Mouse (Mus musculus): ENCODE results near the gene Spp1. TPM values are rescaled to one million over a fixed set of nuclear protein-coding genes. Genes with fewer than 3 reads are reported as not detected.

Gene Spp1
- total and polyA plus RNA-seq, 3 experiments, result 0.35 to 0.77 TPM; not detected in 1

GRCm38 (mm10) chr5:104459706-104460455 is 25.0 kb downstream of the Spp1 start:
- Histone ChIP-seq H3K9ac (ENCODE audit: control insufficient read depth, low read depth, low read length, poor library complexity, severe bottlenecking) (no peak overlapping the region), H3K79me2 (ENCODE audit: control insufficient read depth, insufficient read depth, low read length, poor library complexity) (no peaks in the 10 kb centered on the region), H3K4me1 (ENCODE audit: control insufficient read depth in 1 of 2, insufficient read depth in 2 of 2, low read length in 2 of 2) (no peaks in the 10 kb centered on the region), H3K36me3 (ENCODE audit: control insufficient read depth in 1 of 2, insufficient read depth in 2 of 2, low read length in 2 of 2) (no peaks in the 10 kb centered on the region), H3K27me3 (ENCODE audit: control insufficient read depth in 1 of 2, insufficient read depth in 2 of 2, low read length in 2 of 2) (no peaks in the 10 kb centered on the region; a peak in 1 of 4 replicates), H3K4me3 (ENCODE audit: control insufficient read depth in 1 of 2, insufficient read depth in 1 of 2, low read depth in 2 of 2, low read length in 2 of 2) (no peak overlapping the region), H3K9me3 (replicated peaks; ENCODE audit: insufficient read depth, low read length) (no peaks in the 10 kb centered on the region), H3K27ac (ENCODE audit: control insufficient read depth, low read depth, low read length) (no peak overlapping the region)
- TF ChIP-seq CTCF (IDR thresholded peaks at IDR 0.05 in 2 of 3, conservative IDR thresholded peaks at IDR 0.05 in 1 of 3; ENCODE audit: control insufficient read depth in 1 of 3, insufficient read depth in 1 of 3, low read depth in 2 of 3, low read length in 3 of 3, poor library complexity in 1 of 3, severe bottlenecking in 1 of 3), result no peak
- no peak for TF ChIP-seq TBP (IDR thresholded peaks at IDR 0.05; ENCODE audit: low read depth, low read length)
- TF ChIP-seq RCOR1 (IDR thresholded peaks at IDR 0.05; ENCODE audit: low read depth, low read length), result no peak
- no peak for DNase-seq (ENCODE audit: low read depth, low spot score)

GRCm38 (mm10) chr5:104460456-104460838 is 25.5 kb downstream of the Spp1 start:
- H3K4me1 ChIP-seq (ENCODE audit: control insufficient read depth in 1 of 2, insufficient read depth in 2 of 2, low read length in 2 of 2), result no peaks in the 10 kb centered on the region
- H3K27me3 ChIP-seq (ENCODE audit: control insufficient read depth in 1 of 2, insufficient read depth in 2 of 2, low read length in 2 of 2), result no peaks in the 10 kb centered on the region; a peak in 1 of 4 replicates
- no peak overlapping the region for H3K4me3 ChIP-seq (ENCODE audit: control insufficient read depth in 1 of 2, insufficient read depth in 1 of 2, low read depth in 2 of 2, low read length in 2 of 2)
- H3K9me3 ChIP-seq (replicated peaks; ENCODE audit: insufficient read depth, low read length), result no peaks in the 10 kb centered on the region
- no peak for DNase-seq (ENCODE audit: low read depth, low spot score)
- TF ChIP-seq RCOR1 (IDR thresholded peaks at IDR 0.05; ENCODE audit: low read depth, low read length), result no peak
- TF ChIP-seq ZNF384 (IDR thresholded peaks at IDR 0.05; ENCODE audit: low read depth, low read length), result no peak
- no peak for TF ChIP-seq ZMIZ1 (IDR thresholded peaks at IDR 0.05; ENCODE audit: low read depth, low read length)
- TF ChIP-seq SIN3A (IDR thresholded peaks at IDR 0.05; ENCODE audit: low read length), result no peak
- TF ChIP-seq GATA1 (IDR thresholded peaks at IDR 0.05; ENCODE audit: low read depth, low read length), result no peak
- no peak for TF ChIP-seq MYC (IDR thresholded peaks at IDR 0.05; ENCODE audit: low read depth, low read length)
- TF ChIP-seq MXI1 (IDR thresholded peaks at IDR 0.05; ENCODE audit: low read depth, low read length), result no peak
- TF ChIP-seq MAFK (IDR thresholded peaks at IDR 0.05; ENCODE audit: borderline replicate concordance, low read depth, low read length), result no peak
- TF ChIP-seq JUND (IDR thresholded peaks at IDR 0.05; ENCODE audit: low read depth, low read length), result no peak
- TF ChIP-seq ZKSCAN1 (IDR thresholded peaks at IDR 0.05; ENCODE audit: low read depth, low read length), result no peak
- no peak for TF ChIP-seq CHD1 (IDR thresholded peaks at IDR 0.05; ENCODE audit: low read depth, low read length)
- H3K27ac ChIP-seq (ENCODE audit: control insufficient read depth, low read depth, low read length), result no peak overlapping the region
- H3K36me3 ChIP-seq (ENCODE audit: control insufficient read depth in 1 of 2, insufficient read depth in 2 of 2, low read length in 2 of 2), result no peaks in the 10 kb centered on the region
- H3K9ac ChIP-seq (ENCODE audit: control insufficient read depth, low read depth, low read length, poor library complexity, severe bottlenecking), result no peak overlapping the region
- H3K79me2 ChIP-seq (ENCODE audit: control insufficient read depth, insufficient read depth, low read length, poor library complexity), result no peaks in the 10 kb centered on the region

DNA sequence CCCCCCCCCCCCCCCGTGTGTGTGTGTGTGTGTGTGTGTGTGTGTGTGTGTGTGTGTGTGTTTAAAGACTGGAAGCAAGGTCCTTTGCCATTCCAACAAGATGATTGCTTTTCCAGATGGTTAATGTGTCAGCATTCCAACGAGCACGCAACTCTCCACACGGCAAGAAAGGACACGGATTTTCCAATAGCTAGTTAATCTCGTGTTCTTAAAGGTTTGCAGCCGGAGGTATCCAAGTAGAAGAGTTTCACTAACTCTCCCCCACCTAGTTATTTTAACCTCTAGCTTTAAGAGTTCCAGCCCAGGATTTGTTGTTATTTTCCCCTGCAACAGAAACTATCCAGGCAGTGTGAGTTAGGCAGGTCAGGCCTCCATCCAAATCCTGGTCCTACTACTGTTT is 25.9 kb downstream of the Spp1 start:
- Histone ChIP-seq H3K27me3 (ENCODE audit: control insufficient read depth in 1 of 2, insufficient read depth in 2 of 2, low read length in 2 of 2) (no peaks in the 10 kb centered on the region; a peak in 1 of 4 replicates), H3K79me2 (ENCODE audit: control insufficient read depth, insufficient read depth, low read length, poor library complexity) (no peaks in the 10 kb centered on the region), H3K9ac (ENCODE audit: control insufficient read depth, low read depth, low read length, poor library complexity, severe bottlenecking) (no peak overlapping the region), H3K27ac (ENCODE audit: control insufficient read depth, low read depth, low read length) (no peak overlapping the region), H3K4me1 (ENCODE audit: control insufficient read depth in 1 of 2, insufficient read depth in 2 of 2, low read length in 2 of 2) (no peaks in the 10 kb centered on the region), H3K36me3 (ENCODE audit: control insufficient read depth in 1 of 2, insufficient read depth in 2 of 2, low read length in 2 of 2) (no peaks in the 10 kb centered on the region), H3K4me3 (ENCODE audit: control insufficient read depth in 1 of 2, insufficient read depth in 1 of 2, low read depth in 2 of 2, low read length in 2 of 2) (no peak overlapping the region), H3K9me3 (replicated peaks; ENCODE audit: insufficient read depth, low read length) (no peaks in the 10 kb centered on the region)
- DNase-seq (ENCODE audit: low read depth, low spot score), result no peak
- TF ChIP-seq CTCF (IDR thresholded peaks at IDR 0.05 in 2 of 3, conservative IDR thresholded peaks at IDR 0.05 in 1 of 3; ENCODE audit: control insufficient read depth in 1 of 3, insufficient read depth in 1 of 3, low read depth in 2 of 3, low read length in 3 of 3, poor library complexity in 1 of 3, severe bottlenecking in 1 of 3) (no peak), SIN3A (IDR thresholded peaks at IDR 0.05; ENCODE audit: low read length) (no peak), MEF2A (IDR thresholded peaks at IDR 0.05; ENCODE audit: extremely low read depth, insufficient replicate concordance, low read depth, low read length, poor library complexity, severe bottlenecking) (no peak), USF1 (IDR thresholded peaks at IDR 0.05; ENCODE audit: low read depth, low read length) (no peak), CHD2 (IDR thresholded peaks at IDR 0.05; ENCODE audit: low read length) (no peak), RAD21 (IDR thresholded peaks at IDR 0.05; ENCODE audit: low read depth, low read length) (no peak), GATA1 (IDR thresholded peaks at IDR 0.05; ENCODE audit: low read depth, low read length) (no peak), HCFC1 (IDR thresholded peaks at IDR 0.05; ENCODE audit: low read depth, low read length) (no peak), ZKSCAN1 (IDR thresholded peaks at IDR 0.05; ENCODE audit: low read depth, low read length) (no peak), MYB (IDR thresholded peaks at IDR 0.05; ENCODE audit: low read depth, low read length) (no peak)
